Comparison of ENCODE assay signal across 20 mouse cellular contexts in the genomic region with DNA sequence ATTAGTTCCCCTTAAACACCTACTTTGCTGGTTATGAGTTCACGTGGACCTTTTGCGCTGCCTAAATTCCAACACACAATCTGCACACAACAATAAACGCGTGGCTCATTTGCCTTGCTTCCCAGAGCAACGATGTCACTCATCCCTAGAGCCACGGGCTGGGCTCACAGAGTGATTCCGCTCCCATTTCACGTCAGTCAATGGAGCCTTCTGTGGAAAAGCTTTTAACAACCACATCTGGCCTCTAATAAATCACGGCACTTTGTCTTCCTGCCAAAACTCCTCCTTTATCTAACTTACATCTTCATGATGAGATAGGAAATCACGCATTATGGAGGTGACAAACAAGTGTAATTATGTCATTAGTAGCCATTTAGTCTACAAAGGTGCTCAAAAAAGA.
A peak's percentile ranks its signal among the peaks of the same experiment; 100 is the strongest.
DNase-seq lines count a peak whose midpoint lies in the region; ATAC-seq and TF ChIP-seq lines count a peak whose summit lies in the region.
"Had no signal": no experiment of that assay in that cellular context is flagged by ENCODE, and none has a peak within 500 bp of the region (broad histone marks: within the 10 kb centered on the region; RNA-seq: fewer than 3 reads in every experiment).

No protein-coding gene starts in this region.

- no peak overlapping the region for H3K27ac ChIP-seq in forebrain, embryonic 14.5 days (ENCODE audit: low read depth, low read length)
- H3K27ac ChIP-seq in forebrain, embryonic 10.5 days = no peak overlapping the region
- H3K27ac ChIP-seq in hindbrain, embryonic 11.5 days (ENCODE audit: low read depth, low read length) = no peak overlapping the region
- H3K27ac ChIP-seq in hindbrain, postnatal 0 days = no peak overlapping the region
- H3K27ac ChIP-seq in neural tube, embryonic 11.5 days (ENCODE audit: low read depth, low read length) = no peak overlapping the region
- H3K27ac ChIP-seq: embryonic facial prominence, embryonic 13.5 days; forebrain, embryonic 13.5 days; heart, adult 2 months; hindbrain, embryonic 14.5 days had no signal

- TF ChIP-seq CTCF in hindbrain, postnatal 0 days (IDR thresholded peaks at IDR 0.05; ENCODE audit: low read depth) = no peak

- no peaks in the 10 kb centered on the region for H3K27me3 ChIP-seq in forebrain, embryonic 14.5 days (replicated peaks; ENCODE audit: control insufficient read depth, insufficient read depth, low read length)
- H3K27me3 ChIP-seq in forebrain, embryonic 10.5 days (ENCODE audit: poor library complexity, severe bottlenecking) = no peaks in the 10 kb centered on the region
- no peaks in the 10 kb centered on the region for H3K27me3 ChIP-seq in hindbrain, embryonic 11.5 days (ENCODE audit: control insufficient read depth, insufficient read depth, low read length)
- no peaks in the 10 kb centered on the region for H3K27me3 ChIP-seq in hindbrain, postnatal 0 days (ENCODE audit: insufficient read depth, low read length)
- no peaks in the 10 kb centered on the region for H3K27me3 ChIP-seq in neural tube, embryonic 11.5 days (ENCODE audit: control insufficient read depth, insufficient read depth, low read length)
- H3K27me3 ChIP-seq: forebrain, embryonic 13.5 days had no signal

- no peaks in the 10 kb centered on the region for H3K9me3 ChIP-seq in forebrain, embryonic 14.5 days (replicated peaks; ENCODE audit: control insufficient read depth, low read length)
- H3K9me3 ChIP-seq in forebrain, embryonic 10.5 days = no peaks in the 10 kb centered on the region
- no peaks in the 10 kb centered on the region for H3K9me3 ChIP-seq in hindbrain, embryonic 11.5 days (ENCODE audit: control insufficient read depth, low read length)
- H3K9me3 ChIP-seq in hindbrain, postnatal 0 days (ENCODE audit: low read length) = no peaks in the 10 kb centered on the region
- H3K9me3 ChIP-seq in neural tube, embryonic 11.5 days (ENCODE audit: control insufficient read depth, low read length) = no peaks in the 10 kb centered on the region
- H3K9me3 ChIP-seq: embryonic facial prominence, embryonic 13.5 days; forebrain, embryonic 13.5 days had no signal

- no peak overlapping the region for H3K4me2 ChIP-seq in forebrain, embryonic 14.5 days (ENCODE audit: low read length)
- H3K4me2 ChIP-seq in hindbrain, embryonic 11.5 days (replicated peaks; ENCODE audit: low read depth, low read length) = no peak overlapping the region
- no peak overlapping the region for H3K4me2 ChIP-seq in hindbrain, postnatal 0 days (ENCODE audit: low read depth, low read length)
- no peak overlapping the region for H3K4me2 ChIP-seq in neural tube, embryonic 11.5 days (ENCODE audit: low read depth)
- H3K4me2 ChIP-seq: embryonic facial prominence, embryonic 13.5 days; forebrain, embryonic 13.5 days; heart, embryonic 11.5 days; hindbrain, embryonic 14.5 days had no signal

- no peak overlapping the region for H3K4me3 ChIP-seq in forebrain, embryonic 14.5 days (ENCODE audit: low read depth, low read length)
- no peak overlapping the region for H3K4me3 ChIP-seq in forebrain, embryonic 10.5 days
- no peak overlapping the region for H3K4me3 ChIP-seq in hindbrain, embryonic 11.5 days (ENCODE audit: low read depth, low read length)
- H3K4me3 ChIP-seq in hindbrain, postnatal 0 days (ENCODE audit: low read length) = no peak overlapping the region
- H3K4me3 ChIP-seq in neural tube, embryonic 11.5 days (ENCODE audit: low read depth, low read length) = no peak overlapping the region
- H3K4me3 ChIP-seq: embryonic facial prominence, embryonic 13.5 days; forebrain, embryonic 13.5 days; heart, adult 2 months had no signal

- H3K4me1 ChIP-seq in forebrain, embryonic 14.5 days (ENCODE audit: control insufficient read depth, insufficient read depth, low read length) = peaks cover 4% of the 10 kb centered on the region; the same call in 1 of the 2 replicates
- H3K4me1 ChIP-seq in forebrain, embryonic 10.5 days = 0 out of 2 replicates have a peak, but pooled peaks cover 6% of the 10 kb centered on the region
- H3K4me1 ChIP-seq in hindbrain, embryonic 11.5 days (replicated peaks; ENCODE audit: control insufficient read depth, insufficient read depth, low read length) = no peaks in the 10 kb centered on the region
- H3K4me1 ChIP-seq in hindbrain, postnatal 0 days (ENCODE audit: insufficient read depth, low read length) = no peaks in the 10 kb centered on the region
- H3K4me1 ChIP-seq in neural tube, embryonic 11.5 days (ENCODE audit: control insufficient read depth, insufficient read depth, low read length) = no peaks in the 10 kb centered on the region; the same call in 1 of the 2 replicates
- H3K4me1 ChIP-seq: embryonic facial prominence, embryonic 13.5 days had no signal

- H3K9ac ChIP-seq in forebrain, embryonic 14.5 days (ENCODE audit: low read length) = no peak overlapping the region
- H3K9ac ChIP-seq in hindbrain, embryonic 11.5 days (ENCODE audit: low read depth, low read length) = no peak overlapping the region
- no peak overlapping the region for H3K9ac ChIP-seq in hindbrain, postnatal 0 days (replicated peaks; ENCODE audit: low read length)
- no peak overlapping the region for H3K9ac ChIP-seq in neural tube, embryonic 11.5 days (ENCODE audit: low read length)
- H3K9ac ChIP-seq: embryonic facial prominence, embryonic 13.5 days; forebrain, embryonic 13.5 days; hindbrain, embryonic 14.5 days had no signal

- peak; percentile 58 for DNase-seq in forebrain, embryonic 14.5 days (ENCODE audit: low spot score)
- no peak for DNase-seq in forebrain, embryonic 10.5 days (ENCODE audit: extremely low spot score, low spot score)
- DNase-seq in hindbrain, embryonic 11.5 days (ENCODE audit: low spot score) = peak; percentile 17
- DNase-seq in hindbrain, postnatal 0 days (ENCODE audit: low spot score) = no peak
- DNase-seq in neural tube, embryonic 11.5 days (ENCODE audit: low spot score) = peak; percentile 41
- no peak for DNase-seq in neural tube, embryonic 10.5 days (ENCODE audit: extremely low spot score, low spot score)
- DNase-seq in embryo, embryonic 10.5 days (ENCODE audit: low spot score) = peak; percentile 63
- no peak for DNase-seq in urinary bladder, postnatal 10 days (ENCODE audit: low spot score)
- DNase-seq: adrenal gland, postnatal 10 days; cerebellum, adult 11-12 months; cerebellum, adult 9-11 months; cerebellum, postnatal 36 days; gastrocnemius, postnatal 10 days; heart, adult 2 months had no signal

- no peak for ATAC-seq in forebrain, embryonic 14.5 days
- no peak for ATAC-seq in hindbrain, embryonic 11.5 days (ENCODE audit: low FRiP score)
- ATAC-seq in hindbrain, postnatal 0 days = no peak
- no peak for ATAC-seq in neural tube, embryonic 11.5 days (ENCODE audit: insufficient read depth, low FRiP score, low TSS enrichment)
- ATAC-seq: forebrain, embryonic 13.5 days; inflammation-experienced regulatory T-cells, adult 6 months; intestine, postnatal 0 days had no signal

- H3K36me3 ChIP-seq in forebrain, embryonic 14.5 days (ENCODE audit: control insufficient read depth, insufficient read depth, low read length) = no peaks in the 10 kb centered on the region
- H3K36me3 ChIP-seq in forebrain, embryonic 10.5 days (replicated peaks) = peaks cover 3% of the 10 kb centered on the region
- H3K36me3 ChIP-seq in hindbrain, embryonic 11.5 days (ENCODE audit: control insufficient read depth, insufficient read depth, low read length) = no peaks in the 10 kb centered on the region
- no peaks in the 10 kb centered on the region for H3K36me3 ChIP-seq in hindbrain, postnatal 0 days (ENCODE audit: insufficient read depth, low read length)
- no peaks in the 10 kb centered on the region for H3K36me3 ChIP-seq in neural tube, embryonic 11.5 days (ENCODE audit: control insufficient read depth, insufficient read depth, low read length)
- H3K36me3 ChIP-seq: embryonic facial prominence, embryonic 13.5 days had no signal

- 13% methylated on average over 10 of the region's 10 CpGs for WGBS in forebrain, embryonic 14.5 days
- WGBS in forebrain, embryonic 10.5 days = 76% methylated on average over 10 of the region's 10 CpGs
- WGBS in hindbrain, embryonic 11.5 days = 43% methylated on average over 10 of the region's 10 CpGs
- WGBS in hindbrain, postnatal 0 days = 24% methylated on average over 10 of the region's 10 CpGs
- WGBS in neural tube, embryonic 11.5 days = 22% methylated on average over 10 of the region's 10 CpGs

Comparison
In these comparisons a context has a peak if more than half of its experiments do, and no peak if none do; other contexts are left out.
1. DNase-seq: peak in forebrain, embryonic 14.5 days (single experiment), hindbrain, embryonic 11.5 days (single experiment), neural tube, embryonic 11.5 days (single experiment) and embryo, embryonic 10.5 days (single experiment); none in forebrain, embryonic 10.5 days (single experiment), hindbrain, postnatal 0 days (single experiment), neural tube, embryonic 10.5 days (single experiment) and urinary bladder, postnatal 10 days (single experiment).